8 mouse cellular contexts compared by ENCODE assay signal in genomic region chr2:26500027-26500598, GRCm38 (mm10). TPM values are rescaled to one million over a fixed set of nuclear protein-coding genes. Genes with fewer than 3 reads are reported as not detected.
DNase-seq lines count a peak whose midpoint lies in the region; ATAC-seq lines count a peak whose summit lies in the region.

No protein-coding gene starts in this region.

- peak overlapping the region; percentile 84 for H3K4me2 ChIP-seq in embryonic facial prominence, embryonic 15.5 days (replicated peaks)
- 0 out of 2 replicates have a peak overlapping the region, but pooled peaks have one; percentile 84 for H3K4me2 ChIP-seq in intestine, embryonic 16.5 days (ENCODE audit: low read depth, low read length)
- H3K4me2 ChIP-seq in midbrain, embryonic 12.5 days (replicated peaks): peak overlapping the region; percentile 71

- H3K4me1 ChIP-seq in embryonic facial prominence, embryonic 15.5 days: peaks cover 86% of the 10 kb centered on the region
- H3K4me1 ChIP-seq in intestine, embryonic 16.5 days (ENCODE audit: control insufficient read depth, insufficient read depth, low read length): peaks cover 74% of the 10 kb centered on the region
- peaks cover 84% of the 10 kb centered on the region for H3K4me1 ChIP-seq in midbrain, embryonic 12.5 days

- H3K9me3 ChIP-seq in embryonic facial prominence, embryonic 15.5 days (replicated peaks): no peaks in the 10 kb centered on the region
- H3K9me3 ChIP-seq in intestine, embryonic 16.5 days (ENCODE audit: control insufficient read depth, low read length): no peaks in the 10 kb centered on the region
- H3K9me3 ChIP-seq in midbrain, embryonic 12.5 days: no peaks in the 10 kb centered on the region

- peak; percentile 72 for DNase-seq in layer of hippocampus, adult 9-11 months
- no peak for DNase-seq in layer of hippocampus, postnatal 25 days (ENCODE audit: extremely low spot score in 1 of 2, low spot score in 1 of 2)
- DNase-seq in embryo, embryonic 11 days: no peak
- DNase-seq in ovary, postnatal 36 days (ENCODE audit: low spot score): no peak
- no peak for DNase-seq in embryo, embryonic 10.5 days (ENCODE audit: low spot score)

- no peaks in the 10 kb centered on the region for H3K27me3 ChIP-seq in embryonic facial prominence, embryonic 15.5 days
- H3K27me3 ChIP-seq in intestine, embryonic 16.5 days (replicated peaks; ENCODE audit: control insufficient read depth, insufficient read depth, low read length): no peaks in the 10 kb centered on the region
- H3K27me3 ChIP-seq in midbrain, embryonic 12.5 days: peaks cover 16% of the 10 kb centered on the region

- WGBS in embryonic facial prominence, embryonic 15.5 days: 66% methylated on average over 4 of the region's 4 CpGs
- 73% methylated on average over 4 of the region's 4 CpGs for WGBS in intestine, embryonic 16.5 days
- WGBS in midbrain, embryonic 12.5 days: 30% methylated on average over 4 of the region's 4 CpGs

- peak overlapping the region; percentile 88 for H3K4me3 ChIP-seq in embryonic facial prominence, embryonic 15.5 days (replicated peaks)
- no peak overlapping the region for H3K4me3 ChIP-seq in intestine, embryonic 16.5 days (ENCODE audit: low read length)
- H3K4me3 ChIP-seq in midbrain, embryonic 12.5 days: peak overlapping the region; percentile 27

- ATAC-seq in embryonic facial prominence, embryonic 15.5 days (ENCODE audit: insufficient number of reproducible peaks, low FRiP score, low TSS enrichment, low read depth): no peak
- ATAC-seq in intestine, embryonic 16.5 days: no peak
- ATAC-seq in midbrain, embryonic 12.5 days (ENCODE audit: low FRiP score, low read depth): no peak

- H3K36me3 ChIP-seq in embryonic facial prominence, embryonic 15.5 days: no peaks in the 10 kb centered on the region
- H3K36me3 ChIP-seq in intestine, embryonic 16.5 days (ENCODE audit: control insufficient read depth, insufficient read depth, low read length): 0 out of 2 replicates have a peak, but pooled peaks cover 2% of the 10 kb centered on the region
- peaks cover 38% of the 10 kb centered on the region for H3K36me3 ChIP-seq in midbrain, embryonic 12.5 days

- H3K27ac ChIP-seq in embryonic facial prominence, embryonic 15.5 days (replicated peaks): peak overlapping the region; percentile 88
- peak overlapping the region; percentile 65; the same call in 1 of the 2 replicates for H3K27ac ChIP-seq in intestine, embryonic 16.5 days (ENCODE audit: low read length)
- H3K27ac ChIP-seq in midbrain, embryonic 12.5 days (replicated peaks): peak overlapping the region; percentile 93

- H3K9ac ChIP-seq in embryonic facial prominence, embryonic 15.5 days: no peak overlapping the region
- H3K9ac ChIP-seq in intestine, embryonic 16.5 days (ENCODE audit: low read depth, low read length): peak overlapping the region; percentile 8; the same call in 1 of the 2 replicates
- peak overlapping the region; percentile 55 for H3K9ac ChIP-seq in midbrain, embryonic 12.5 days (replicated peaks)

RNA-seq across cellular contexts. Expression of gene Notch1, which starts 16.4 kb away (rescaled TPM):
- total RNA-seq in layer of hippocampus, postnatal 25 days (2021): 10 to 100 TPM; 31.4 to 38.0 TPM
- 26.0 and 30.3 TPM in 2 replicates for polyA plus RNA-seq in embryonic facial prominence, embryonic 15.5 days (2015; fragmentation: Nextera tagmentation; extraction: Ambion mirVana)
- 7.4 and 8.4 TPM in 2 replicates for polyA plus RNA-seq in intestine, embryonic 16.5 days (2015; fragmentation: Nextera tagmentation; extraction: Ambion mirVana)
- 53.5 and 56.2 TPM in 2 replicates for polyA plus RNA-seq in midbrain, embryonic 12.5 days (2016; fragmentation: Nextera tagmentation; extraction: Ambion mirVana)

RNA-seq across cellular contexts. Expression of gene Sec16a, which starts 55.1 kb away (rescaled TPM):
- total RNA-seq in layer of hippocampus, postnatal 25 days (2021): 10 to 100 TPM; 46.4 to 48.1 TPM
- 25.9 and 27.0 TPM in 2 replicates for polyA plus RNA-seq in embryonic facial prominence, embryonic 15.5 days (2015; fragmentation: Nextera tagmentation; extraction: Ambion mirVana)
- polyA plus RNA-seq in intestine, embryonic 16.5 days (2015; fragmentation: Nextera tagmentation; extraction: Ambion mirVana): 19.1 and 20.4 TPM in 2 replicates
- 29.3 and 33.3 TPM in 2 replicates for polyA plus RNA-seq in midbrain, embryonic 12.5 days (2016; fragmentation: Nextera tagmentation; extraction: Ambion mirVana)
